Mouse (Mus musculus): ENCODE data around the gene Tstd3.
"Not testable (repeated sequence)": the region's sequence is repeated elsewhere in the genome, so short reads cannot be mapped to it uniquely, and the experiment has no call there.

Tstd3 gene

DNA sequence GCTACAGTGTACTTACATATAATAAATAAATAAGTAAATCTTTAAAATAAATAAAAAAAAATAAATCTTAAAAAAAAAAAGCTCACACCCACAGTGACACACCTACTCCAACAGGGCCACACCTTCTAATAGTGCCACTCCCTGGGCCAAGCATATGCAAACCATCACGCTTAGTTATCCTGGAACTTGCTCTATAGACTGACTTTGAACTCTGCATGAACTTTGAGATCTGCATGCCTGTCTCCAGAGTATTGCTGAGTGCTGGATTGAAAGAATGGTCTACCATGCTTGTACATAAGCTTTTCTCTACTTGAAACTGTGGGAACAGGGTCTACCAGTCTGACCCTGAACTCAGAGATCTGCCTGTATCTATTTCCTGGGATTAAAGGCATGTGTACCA is 4.1 kb upstream of the Tstd3 start:
- Histone ChIP-seq H3K36me3 (ENCODE audit: control insufficient read depth, insufficient read depth, low read length, poor library complexity, severe bottlenecking) (no peaks in the 10 kb centered on the region), H3K27me3 (ENCODE audit: control insufficient read depth, insufficient read depth, low read length, poor library complexity, severe bottlenecking) (no peaks in the 10 kb centered on the region)
- no peak for DNase-seq (ENCODE audit: low read depth, low spot score)

- peak; percentile 12 for DNase-seq (ENCODE audit: low read depth, low spot score)
- Histone ChIP-seq H3K36me3 (ENCODE audit: control insufficient read depth, insufficient read depth, low read length, poor library complexity, severe bottlenecking) (no peaks in the 10 kb centered on the region), H3K27me3 (ENCODE audit: control insufficient read depth, insufficient read depth, low read length, poor library complexity, severe bottlenecking) (no peaks in the 10 kb centered on the region)
Measured at GRCm38 (mm10) chr4:21766171-21766862, 695 bp downstream of the Tstd3 start.

GRCm38 (mm10) chr4:21763827-21764226 is 3.2 kb downstream of the Tstd3 start:
- DNase-seq (ENCODE audit: low read depth, low spot score): no peak
- Histone ChIP-seq H3K27me3 (ENCODE audit: control insufficient read depth, insufficient read depth, low read length, poor library complexity, severe bottlenecking) (no peaks in the 10 kb centered on the region; the same call in 1 of the 2 replicates), H3K36me3 (ENCODE audit: control insufficient read depth, insufficient read depth, low read length, poor library complexity, severe bottlenecking) (no peaks in the 10 kb centered on the region; the same call in 1 of the 2 replicates)

DNA sequence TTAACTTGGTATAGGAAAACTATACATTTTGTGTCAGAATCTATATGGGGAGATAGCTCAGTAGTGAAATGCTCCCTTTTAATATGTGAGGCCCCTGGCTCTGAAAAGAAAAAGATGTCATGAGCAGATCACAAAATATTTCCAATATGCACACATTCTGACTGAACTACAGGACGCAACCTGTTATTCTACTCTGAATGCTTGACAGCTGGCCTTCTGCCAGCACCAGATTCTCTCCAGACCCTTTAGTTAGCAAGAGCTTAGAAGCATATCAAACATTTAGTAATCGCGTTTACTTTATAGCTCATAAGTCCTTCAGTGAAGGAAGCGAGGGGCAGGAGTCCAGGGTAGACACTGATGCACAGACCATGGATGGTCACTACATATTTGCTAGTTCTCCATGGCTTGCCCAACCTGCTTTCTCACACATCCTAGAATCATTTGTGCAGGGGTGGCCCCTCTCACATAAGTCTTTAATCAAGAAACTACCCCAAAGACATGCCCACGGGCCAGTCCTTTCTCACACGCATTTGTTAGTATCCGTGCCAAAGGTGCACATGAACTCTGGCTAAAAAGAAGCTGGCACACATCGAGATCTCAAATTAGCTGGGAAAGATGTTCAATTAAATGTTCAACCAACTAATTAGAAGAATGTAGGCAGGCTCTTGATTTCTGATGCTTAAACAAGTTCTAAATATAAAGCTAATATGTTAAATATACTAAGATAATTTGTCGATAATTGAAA is 5.4 kb downstream of the Tstd3 start:
- no peaks in the 10 kb centered on the region; the same call in 1 of the 2 replicates for H3K36me3 ChIP-seq (ENCODE audit: control insufficient read depth, insufficient read depth, low read length, poor library complexity, severe bottlenecking)
- H3K27me3 ChIP-seq (ENCODE audit: control insufficient read depth, insufficient read depth, low read length, poor library complexity, severe bottlenecking): no peaks in the 10 kb centered on the region; the same call in 1 of the 2 replicates
- no peak for DNase-seq (ENCODE audit: low read depth, low spot score)

DNA sequence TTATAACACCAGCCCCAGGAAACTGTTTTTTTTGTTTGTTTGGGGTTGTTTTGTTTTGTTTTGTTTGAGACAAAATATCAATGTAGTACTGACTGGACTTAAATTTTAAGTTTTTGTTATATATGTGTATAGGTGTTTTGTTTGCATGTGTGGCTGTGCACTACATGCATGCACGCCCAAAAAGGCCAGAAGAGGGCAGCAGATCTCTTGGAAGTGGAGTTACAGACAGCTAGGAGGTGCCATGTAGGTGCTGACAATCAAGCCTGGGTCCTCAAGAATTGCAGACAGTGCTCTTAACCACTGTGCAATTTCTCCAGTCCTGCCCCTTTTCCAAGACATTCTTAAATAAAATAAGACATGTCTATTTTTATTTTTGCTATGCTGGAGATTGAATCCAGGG is 8.2 kb downstream of the Tstd3 start:
- H3K36me3 ChIP-seq (ENCODE audit: control insufficient read depth, insufficient read depth, low read length, poor library complexity, severe bottlenecking): no peaks in the 10 kb centered on the region; the same call in 1 of the 2 replicates
- H3K27me3 ChIP-seq (ENCODE audit: control insufficient read depth, insufficient read depth, low read length, poor library complexity, severe bottlenecking): no peaks in the 10 kb centered on the region; the same call in 1 of the 2 replicates
- DNase-seq (ENCODE audit: low read depth, low spot score): peak; percentile 27

DNA sequence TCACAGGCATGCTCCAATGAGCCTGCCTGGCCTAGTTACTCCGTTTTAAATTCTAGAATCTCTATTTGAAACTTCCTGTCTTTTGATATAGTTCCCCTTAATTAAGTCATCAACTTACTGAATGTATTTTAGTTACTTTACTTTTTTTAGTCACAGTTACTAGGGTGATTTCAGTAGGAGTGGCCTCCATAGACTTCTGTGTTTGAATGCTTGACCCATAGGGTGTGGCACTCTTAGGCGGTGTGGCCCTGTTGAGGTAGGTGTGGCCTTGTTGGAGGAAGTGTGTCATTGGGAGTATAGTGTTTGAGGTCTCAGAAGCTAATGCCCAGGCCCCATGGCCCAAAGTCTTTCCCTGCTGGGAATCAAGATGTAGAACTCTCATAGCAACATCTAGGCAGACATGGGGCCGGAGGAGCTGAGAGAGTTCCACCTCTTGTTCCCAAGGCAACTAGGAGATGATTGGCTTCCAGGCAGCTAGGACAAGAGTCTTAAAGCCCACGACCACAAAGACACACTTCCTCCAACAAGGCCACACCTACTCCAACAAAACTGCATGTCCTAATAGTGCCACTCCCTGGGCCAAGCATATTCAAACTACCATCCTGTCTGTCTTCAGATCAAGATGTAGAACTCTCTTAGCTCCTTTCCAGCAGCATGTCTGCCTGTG is 11.8 kb downstream of the Tstd3 start:
- Histone ChIP-seq H3K27me3 (ENCODE audit: control insufficient read depth, insufficient read depth, low read length, poor library complexity, severe bottlenecking) (no peaks in the 10 kb centered on the region; the same call in 1 of the 2 replicates), H3K36me3 (ENCODE audit: control insufficient read depth, insufficient read depth, low read length, poor library complexity, severe bottlenecking) (no peaks in the 10 kb centered on the region; the same call in 1 of the 2 replicates)
- peak; percentile 89 for DNase-seq (ENCODE audit: low read depth, low spot score)

DNA sequence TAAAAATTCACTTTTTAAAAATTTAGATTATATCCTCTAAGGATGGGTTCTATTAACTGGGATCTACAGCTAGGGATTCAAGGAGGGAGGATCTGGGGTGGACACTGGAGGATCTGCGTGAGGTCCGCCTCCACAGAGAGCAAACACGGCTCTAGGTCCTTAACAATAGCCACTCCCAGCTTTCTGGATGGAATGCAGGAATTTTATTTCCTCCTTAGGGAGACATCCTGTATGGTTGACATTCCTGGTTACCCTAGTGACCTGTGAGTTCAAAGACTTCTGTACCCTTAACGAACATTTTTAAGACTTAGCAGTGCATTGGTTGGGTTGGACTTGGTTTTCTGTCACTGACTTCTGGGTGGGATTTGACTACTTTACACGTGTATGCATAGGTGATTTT is 21.3 kb downstream of the Tstd3 start:
- Histone ChIP-seq H3K36me3 (ENCODE audit: control insufficient read depth, insufficient read depth, low read length, poor library complexity, severe bottlenecking) (peaks cover 3% of the 10 kb centered on the region; the same call in 1 of the 2 replicates), H3K27me3 (ENCODE audit: control insufficient read depth, insufficient read depth, low read length, poor library complexity, severe bottlenecking) (no peaks in the 10 kb centered on the region)
- DNase-seq (ENCODE audit: low read depth, low spot score): no peak

- not testable (repeated sequence) for H3K27me3 ChIP-seq (ENCODE audit: control insufficient read depth, insufficient read depth, low read length, poor library complexity, severe bottlenecking); H3K36me3 ChIP-seq (ENCODE audit: control insufficient read depth, insufficient read depth, low read length, poor library complexity, severe bottlenecking)
- DNase-seq (ENCODE audit: low read depth, low spot score): peak; percentile 42
Measured at GRCm38 (mm10) chr4:21744142-21744541, 22.9 kb downstream of the Tstd3 start.

GRCm38 (mm10) chr4:21739169-21739568 is 27.8 kb downstream of the Tstd3 start:
- H3K27me3 ChIP-seq (ENCODE audit: control insufficient read depth, insufficient read depth, low read length, poor library complexity, severe bottlenecking): no peaks in the 10 kb centered on the region
- DNase-seq (ENCODE audit: low read depth, low spot score): peak; percentile 40

DNA sequence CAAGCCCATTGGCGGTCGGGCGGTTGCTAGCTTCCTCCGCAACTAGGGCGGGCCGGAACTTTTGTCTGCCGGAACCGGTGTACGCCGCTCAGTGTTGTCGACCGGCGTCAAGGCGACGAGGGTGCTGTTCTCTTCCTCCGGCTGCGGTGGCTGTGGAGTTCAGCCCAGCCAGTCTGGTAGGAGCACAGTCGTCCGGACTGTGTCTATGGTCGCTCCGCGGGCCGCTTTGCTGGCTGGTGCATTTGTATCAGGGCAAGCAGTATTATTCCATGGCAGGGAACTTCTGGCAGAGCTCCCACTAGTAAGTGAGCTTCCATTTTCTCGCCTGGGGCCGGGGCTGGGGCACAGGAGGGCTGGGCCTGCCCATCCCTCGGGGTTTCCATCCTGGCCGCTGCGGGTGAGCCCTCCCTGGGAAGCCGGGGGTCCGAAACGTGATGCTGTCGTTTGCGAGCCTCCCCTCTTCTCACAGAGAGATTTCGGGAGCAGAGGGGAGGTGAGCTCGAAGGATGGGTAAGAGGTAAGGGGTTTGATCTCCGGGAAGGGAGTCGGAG is 39.3 kb downstream of the Tstd3 start, which contains the start of gene Ccnc:
TSS of gene Ccnc (plus strand) at position 87 of the 551 bp plus-strand sequence.
- peak; percentile 91 for DNase-seq (ENCODE audit: low read depth, low spot score)
- 0 out of 2 replicates have a peak, but pooled peaks cover under 1% of the 10 kb centered on the region for H3K36me3 ChIP-seq (ENCODE audit: control insufficient read depth, insufficient read depth, low read length, poor library complexity, severe bottlenecking)

More at GRCm38 (mm10) chr4:21739169-21739568, 27.8 kb downstream of the Tstd3 start:
- peaks cover 6% of the 10 kb centered on the region; the same call in 1 of the 2 replicates for H3K36me3 ChIP-seq (ENCODE audit: control insufficient read depth, insufficient read depth, low read length, poor library complexity, severe bottlenecking)

DNA sequence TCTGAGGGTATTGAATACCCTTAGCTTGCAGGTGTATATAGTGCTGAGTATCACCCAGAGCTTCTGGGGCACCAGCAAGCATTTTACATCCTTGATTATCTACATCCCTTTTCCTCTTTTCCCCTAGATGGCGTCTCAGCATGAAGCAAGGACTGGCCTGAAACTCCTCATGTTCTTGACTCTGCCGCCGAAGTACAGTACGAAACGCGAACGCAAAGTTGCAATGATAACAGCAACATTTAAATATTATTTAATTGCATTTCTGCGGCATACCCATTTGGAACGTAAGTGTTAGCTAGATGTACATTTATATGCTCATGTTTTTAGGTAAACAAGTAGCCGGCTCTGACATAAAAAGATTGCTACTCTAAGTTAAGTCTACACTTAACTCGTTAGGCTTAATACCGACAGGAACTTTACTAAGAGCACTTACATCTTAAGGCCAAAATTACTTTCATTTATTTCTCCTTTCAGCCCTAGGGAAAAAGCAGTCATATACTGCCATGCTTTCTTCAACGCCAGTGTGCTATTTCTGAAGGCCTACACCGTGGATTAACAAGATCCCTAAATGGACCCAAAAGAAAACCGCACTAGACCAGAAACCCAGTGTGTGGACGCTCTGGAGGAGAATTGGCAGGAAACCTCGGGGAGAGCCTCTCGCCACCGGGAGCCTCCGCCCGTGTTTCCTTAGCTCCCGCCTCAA is 39.9 kb downstream of the Tstd3 start:
- no peaks in the 10 kb centered on the region for H3K36me3 ChIP-seq (ENCODE audit: control insufficient read depth, insufficient read depth, low read length, poor library complexity, severe bottlenecking)
- no peaks in the 10 kb centered on the region for H3K27me3 ChIP-seq (ENCODE audit: control insufficient read depth, insufficient read depth, low read length, poor library complexity, severe bottlenecking)
- peak; percentile 68 for DNase-seq (ENCODE audit: low read depth, low spot score)

More for the DNA sequence above, 39.3 kb downstream of the Tstd3 start, which contains the start of gene Ccnc:
- H3K27me3 ChIP-seq (ENCODE audit: control insufficient read depth, insufficient read depth, low read length, poor library complexity, severe bottlenecking): no peaks in the 10 kb centered on the region

- no peaks in the 10 kb centered on the region for H3K36me3 ChIP-seq (ENCODE audit: control insufficient read depth, insufficient read depth, low read length, poor library complexity, severe bottlenecking)
- H3K27me3 ChIP-seq (ENCODE audit: control insufficient read depth, insufficient read depth, low read length, poor library complexity, severe bottlenecking): no peaks in the 10 kb centered on the region; the same call in 1 of the 2 replicates
- DNase-seq (ENCODE audit: low read depth, low spot score): no peak
Measured at GRCm38 (mm10) chr4:21722752-21723334, 44.2 kb downstream of the Tstd3 start.

GRCm38 (mm10) chr4:21712147-21712546 is 54.9 kb downstream of the Tstd3 start:
- Histone ChIP-seq H3K36me3 (ENCODE audit: control insufficient read depth, insufficient read depth, low read length, poor library complexity, severe bottlenecking) (no peaks in the 10 kb centered on the region), H3K27me3 (ENCODE audit: control insufficient read depth, insufficient read depth, low read length, poor library complexity, severe bottlenecking) (no peaks in the 10 kb centered on the region)
- peak; percentile 74 for DNase-seq (ENCODE audit: low read depth, low spot score)
